Mouse (Mus musculus) neural tube, embryonic 11.5 days (tissue): ENCODE data around the gene Gm19935. TPM values are rescaled to one million over a fixed set of nuclear protein-coding genes. Genes with fewer than 3 reads are reported as not detected.

Experiments
- ATAC-seq: fragments of 200-750 bp; cut with Nextera tagmentation; 2 replicates; pipeline ENCODE4 v1.8.0; 2017; ENCODE audit warnings: moderate number of reproducible peaks, mild to moderate bottlenecking, moderate TSS enrichment, moderate library complexity; ENCODE audit not compliant: insufficient read depth, low FRiP score, low TSS enrichment
- DNase-seq: peaks from one replicate; pipeline ENCODE4 v3.0.0-alpha.2; 2015; ENCODE audit warnings: low spot score
- H3K27ac ChIP-seq: fragments of 300-500 bp; sonication (generic); 2 replicates; pipeline ENCODE4 v1.5.1; 2014; ENCODE audit warnings: low read depth, mild to moderate bottlenecking, low read length
- H3K27me3 ChIP-seq: fragments of 300-500 bp; sonication (generic); 2 replicates; pipeline ENCODE4 v1.6.1; 2014; ENCODE audit warnings: mild to moderate bottlenecking, low read length, mixed read lengths; ENCODE audit not compliant: control insufficient read depth, insufficient read depth
- H3K36me3 ChIP-seq: fragments of 300-500 bp; sonication (generic); 2 replicates; pipeline ENCODE4 v1.6.1; 2014; ENCODE audit warnings: mild to moderate bottlenecking, low read length, moderate library complexity, mixed read lengths; ENCODE audit not compliant: control insufficient read depth, insufficient read depth
- H3K4me1 ChIP-seq: fragments of 300-500 bp; sonication (generic); 2 replicates; pipeline ENCODE4 v1.6.1; 2014; ENCODE audit warnings: low read length, mixed read lengths; ENCODE audit not compliant: control insufficient read depth, insufficient read depth
- H3K4me2 ChIP-seq: fragments of 300-500 bp; sonication (generic); 2 replicates; pipeline ENCODE4 v1.6.1; 2014; ENCODE audit warnings: low read depth, mild to moderate bottlenecking, moderate library complexity
- H3K4me3 ChIP-seq: fragments of 300-500 bp; sonication (generic); 2 replicates; pipeline ENCODE4 v1.5.1; 2014; ENCODE audit warnings: low read depth, low read length
- H3K9ac ChIP-seq: fragments of 300-500 bp; sonication (generic); 2 replicates; pipeline ENCODE4 v1.6.1; 2014; ENCODE audit warnings: mild to moderate bottlenecking, low read length
- H3K9me3 ChIP-seq: fragments of 300-500 bp; sonication (generic); 2 replicates; pipeline ENCODE4 v1.6.1; 2016; ENCODE audit warnings: low read length; ENCODE audit not compliant: control insufficient read depth
- WGBS: fragments of 180-500 bp; shearing (Covaris S2); extraction: QIAGEN DNeasy Blood & Tissue Kit; methylation state at CpG from one replicate; pipeline ENCODE4 v1.1.7; 2014; 5-methylcytosine and 5-hydroxymethylcytosine counted together
- polyA plus RNA-seq: library from polyadenylated mRNA; unstranded; fragments of >200 nt; fragmentation: Nextera tagmentation; extraction: Ambion mirVana; gene quantifications from 2 replicates; pipeline ENCODE4 v1.2.1, GENCODE M21; 2014

Gene Gm19935
- polyA plus RNA-seq, 1 experiment from 2014 or later: not detected

DNA sequence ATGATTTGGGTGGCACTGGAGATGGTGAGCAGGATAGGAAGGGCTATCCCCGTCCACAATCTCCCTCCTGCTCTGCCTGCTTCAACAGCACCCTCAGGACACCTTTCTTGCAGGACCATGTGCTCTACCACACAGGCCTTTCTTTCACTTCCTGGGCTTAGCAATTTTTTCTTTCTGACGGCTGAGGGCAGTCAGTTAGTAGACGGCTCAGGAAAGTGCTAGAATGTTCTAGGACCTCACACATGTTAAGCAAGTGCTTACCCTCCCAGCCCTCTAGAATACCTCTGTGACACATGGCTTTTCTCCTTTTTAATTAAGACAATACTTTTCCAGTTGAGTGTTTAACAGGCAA is 17.1 kb upstream of the Gm19935 start:
- DNase-seq: no peak
- ATAC-seq: no peak
- H3K27ac ChIP-seq: no peak overlapping the region
- H3K9ac ChIP-seq: no peak overlapping the region
- H3K4me2 ChIP-seq: no peak overlapping the region
- H3K36me3 ChIP-seq: no peaks in the 10 kb centered on the region
- H3K27me3 ChIP-seq: no peaks in the 10 kb centered on the region
- H3K9me3 ChIP-seq: no peaks in the 10 kb centered on the region
- peaks cover 7% of the 10 kb centered on the region; the same call in 1 of the 2 replicates for H3K4me1 ChIP-seq
- no peak overlapping the region for H3K4me3 ChIP-seq
- WGBS: 82% methylated on average over 3 of the region's 3 CpGs

DNA sequence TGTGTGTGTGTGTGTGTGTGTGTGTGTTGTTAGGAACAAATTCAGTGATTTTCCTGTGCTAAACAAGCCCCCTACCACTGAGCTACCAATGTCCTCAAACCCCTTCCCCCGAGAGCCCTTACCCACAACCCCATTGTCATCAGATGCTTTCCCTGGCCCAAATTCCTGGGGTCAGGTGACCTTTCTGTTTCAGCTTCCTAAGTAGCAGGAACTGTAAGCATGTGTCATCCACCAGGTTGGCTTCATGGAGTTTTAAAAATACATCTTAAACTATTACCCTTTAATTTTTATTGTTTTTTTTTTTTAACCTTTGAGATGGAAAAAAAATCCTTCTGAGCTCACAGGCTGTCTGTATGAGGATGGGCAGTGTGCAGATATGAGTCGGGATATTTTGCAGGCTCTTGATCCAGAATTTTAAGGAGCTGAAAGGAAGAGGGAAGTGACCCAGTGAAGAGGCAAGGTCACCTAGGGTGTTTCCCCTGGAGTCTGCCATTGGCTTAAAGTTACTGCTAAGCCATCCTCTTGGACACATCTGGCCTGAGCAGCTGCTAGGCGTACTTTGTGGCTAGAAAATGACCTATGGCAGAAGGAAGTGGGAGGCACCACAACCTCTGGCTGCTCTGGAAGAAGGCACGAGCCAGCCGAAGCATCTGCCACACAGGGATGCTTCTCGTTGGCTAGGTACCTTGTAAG is 16.6 kb upstream of the Gm19935 start:
- no peaks in the 10 kb centered on the region for H3K27me3 ChIP-seq
- H3K36me3 ChIP-seq: no peaks in the 10 kb centered on the region
- H3K27ac ChIP-seq: no peak overlapping the region
- H3K4me2 ChIP-seq: no peak overlapping the region
- H3K4me3 ChIP-seq: no peak overlapping the region
- DNase-seq: no peak
- no peak for ATAC-seq
- WGBS: 72% methylated on average over 6 of the region's 6 CpGs
- no peaks in the 10 kb centered on the region for H3K9me3 ChIP-seq
- peaks cover 10% of the 10 kb centered on the region; the same call in 1 of the 2 replicates for H3K4me1 ChIP-seq
- H3K9ac ChIP-seq: no peak overlapping the region

DNA sequence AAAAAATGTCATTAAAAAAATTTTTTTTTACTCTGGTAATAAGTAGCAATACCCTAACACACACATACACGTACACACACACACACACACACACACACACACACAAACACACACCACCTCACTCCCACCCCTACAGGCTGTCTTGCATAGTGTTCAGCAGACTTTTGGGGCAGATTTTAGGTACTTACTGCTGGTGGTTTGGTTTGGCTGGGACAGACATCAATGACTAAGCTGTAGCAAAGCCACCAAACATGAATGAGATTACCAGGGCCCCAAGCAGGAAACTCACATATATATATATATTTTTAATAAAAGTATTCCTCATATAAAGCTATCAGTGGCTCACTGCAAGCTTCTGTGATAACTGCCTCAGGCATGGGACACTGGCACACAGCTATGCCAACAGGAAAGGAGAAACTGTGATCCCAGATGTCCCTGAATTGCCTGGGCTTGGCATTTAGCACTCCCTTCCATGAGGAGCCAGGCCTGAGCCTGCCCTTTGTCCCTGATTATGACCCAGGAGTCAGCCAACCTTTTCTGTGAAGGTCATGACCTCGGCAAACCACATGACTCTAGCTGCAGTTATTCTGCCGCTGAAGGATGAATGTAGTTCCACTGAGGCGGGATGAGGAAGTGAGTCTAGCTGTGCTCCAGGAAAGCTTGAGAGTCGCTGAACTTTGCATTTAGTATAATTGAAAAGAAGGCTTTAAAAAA is 15.5 kb upstream of the Gm19935 start:
- 32% methylated on average over 5 of the region's 5 CpGs for WGBS
- peaks cover 16% of the 10 kb centered on the region for H3K4me1 ChIP-seq

DNA sequence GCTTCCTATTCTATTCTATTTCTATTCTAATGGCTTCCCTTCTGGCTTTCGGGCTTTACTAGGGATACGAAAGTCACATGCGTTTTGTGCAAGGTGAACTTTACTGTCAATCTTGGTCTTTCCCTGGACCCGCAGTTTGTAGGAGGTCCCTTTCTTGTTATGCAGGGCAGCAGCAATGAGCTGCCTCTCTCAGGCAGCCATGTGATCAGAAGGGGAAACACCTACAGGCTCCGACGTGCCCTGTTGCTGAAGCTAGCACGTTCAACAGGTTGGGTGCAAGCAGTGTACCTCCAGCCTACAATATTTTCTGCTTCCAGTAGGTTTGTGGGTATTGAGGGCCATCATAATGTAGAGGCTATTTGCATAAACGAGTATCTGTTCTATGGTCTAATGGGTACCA is 13.8 kb upstream of the Gm19935 start:
- peaks cover 16% of the 10 kb centered on the region for H3K4me1 ChIP-seq
- H3K9ac ChIP-seq: no peak overlapping the region
- H3K4me2 ChIP-seq: no peak overlapping the region
- no peaks in the 10 kb centered on the region for H3K27me3 ChIP-seq
- no peak for ATAC-seq
- WGBS: 70% methylated on average over 8 of the region's 8 CpGs
- H3K4me3 ChIP-seq: no peak overlapping the region
- H3K27ac ChIP-seq: no peak overlapping the region
- no peaks in the 10 kb centered on the region for H3K9me3 ChIP-seq
- no peaks in the 10 kb centered on the region for H3K36me3 ChIP-seq
- no peak for DNase-seq

More for the DNA sequence above, 15.5 kb upstream of the Gm19935 start:
- DNase-seq (no peak), ATAC-seq (no peak)
- no peaks in the 10 kb centered on the region for H3K27me3 ChIP-seq
- H3K4me3 ChIP-seq: no peak overlapping the region
- H3K36me3 ChIP-seq: no peaks in the 10 kb centered on the region
- H3K9me3 ChIP-seq: no peaks in the 10 kb centered on the region
- H3K9ac ChIP-seq: no peak overlapping the region
- no peak overlapping the region for H3K4me2 ChIP-seq
- no peak overlapping the region for H3K27ac ChIP-seq

DNA sequence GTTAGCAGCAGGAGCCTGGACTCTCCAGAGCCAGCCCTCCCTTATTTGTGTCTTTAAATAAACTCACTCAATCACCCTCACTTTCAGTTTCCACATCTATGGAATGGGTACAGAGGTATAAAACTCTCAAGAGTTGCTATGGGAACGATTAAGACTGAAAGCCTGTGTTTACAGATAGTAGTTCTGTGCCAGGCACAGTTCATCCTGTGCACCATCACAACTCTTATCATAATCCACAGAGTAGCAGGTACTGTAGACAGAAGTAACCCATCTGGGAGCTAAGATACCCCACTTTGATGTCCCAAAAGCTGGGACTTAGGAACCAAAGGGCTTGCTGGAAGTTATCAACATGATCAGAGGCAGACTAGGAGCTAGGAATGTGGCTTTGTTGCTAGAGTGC is 12.6 kb upstream of the Gm19935 start:
- H3K27ac ChIP-seq: no peak overlapping the region
- no peaks in the 10 kb centered on the region for H3K36me3 ChIP-seq
- DNase-seq: no peak
- no peak overlapping the region for H3K4me2 ChIP-seq
- ATAC-seq: no peak
- no peak overlapping the region for H3K9ac ChIP-seq
- H3K9me3 ChIP-seq: no peaks in the 10 kb centered on the region
- H3K27me3 ChIP-seq: no peaks in the 10 kb centered on the region
- WGBS: 86% methylated on average over 1 of the region's 1 CpGs
- H3K4me3 ChIP-seq: no peak overlapping the region
- H3K4me1 ChIP-seq: peaks cover 16% of the 10 kb centered on the region

DNA sequence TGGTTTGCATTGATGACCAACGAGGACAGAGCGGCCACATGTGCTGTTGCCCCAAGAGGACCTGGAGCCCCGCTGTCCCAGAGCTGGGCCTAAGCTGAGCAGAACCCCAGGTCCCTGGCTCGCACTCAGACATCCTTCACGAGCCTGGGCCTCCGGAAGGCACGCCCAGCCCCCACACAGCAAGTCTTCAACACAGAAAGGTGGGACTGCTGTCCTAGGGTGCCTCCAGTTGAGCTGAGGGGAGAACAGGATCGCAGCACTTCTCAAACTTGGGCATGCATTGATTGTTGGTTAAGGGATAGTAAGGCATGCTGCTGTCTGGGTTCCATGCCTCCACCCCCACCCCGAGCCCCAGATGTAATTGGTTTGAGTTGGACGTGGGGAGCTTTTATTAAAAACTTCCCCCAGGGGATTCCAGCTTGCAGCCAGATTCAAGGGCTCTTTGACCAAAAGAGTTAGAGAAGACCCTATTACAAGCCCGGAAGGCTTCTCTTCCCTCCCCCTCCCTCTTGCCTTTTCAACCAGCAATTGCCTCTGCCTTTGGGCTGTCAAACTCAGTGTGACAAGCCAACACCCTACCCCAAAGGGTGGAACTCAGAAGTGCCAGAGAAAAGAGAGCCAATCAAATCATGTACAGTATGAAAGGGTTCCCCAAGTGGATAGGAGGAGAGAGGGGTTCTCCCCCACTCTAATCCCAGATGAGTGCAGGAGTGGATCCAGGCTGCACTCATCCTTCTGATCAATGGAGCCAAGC is 12.0 kb upstream of the Gm19935 start:
- Histone ChIP-seq H3K9ac (peak overlapping the region; percentile 73), H3K27me3 (no peaks in the 10 kb centered on the region), H3K4me1 (peaks cover 16% of the 10 kb centered on the region), H3K36me3 (no peaks in the 10 kb centered on the region), H3K4me3 (peak overlapping the region; percentile 50), H3K9me3 (no peaks in the 10 kb centered on the region), H3K27ac (0 out of 2 replicates have a peak overlapping the region, but pooled peaks have one; percentile 39), H3K4me2 (peak overlapping the region; percentile 83)
- DNase-seq (no peak), ATAC-seq (peak; percentile 65)
- 4% methylated on average over 11 of the region's 11 CpGs for WGBS

DNA sequence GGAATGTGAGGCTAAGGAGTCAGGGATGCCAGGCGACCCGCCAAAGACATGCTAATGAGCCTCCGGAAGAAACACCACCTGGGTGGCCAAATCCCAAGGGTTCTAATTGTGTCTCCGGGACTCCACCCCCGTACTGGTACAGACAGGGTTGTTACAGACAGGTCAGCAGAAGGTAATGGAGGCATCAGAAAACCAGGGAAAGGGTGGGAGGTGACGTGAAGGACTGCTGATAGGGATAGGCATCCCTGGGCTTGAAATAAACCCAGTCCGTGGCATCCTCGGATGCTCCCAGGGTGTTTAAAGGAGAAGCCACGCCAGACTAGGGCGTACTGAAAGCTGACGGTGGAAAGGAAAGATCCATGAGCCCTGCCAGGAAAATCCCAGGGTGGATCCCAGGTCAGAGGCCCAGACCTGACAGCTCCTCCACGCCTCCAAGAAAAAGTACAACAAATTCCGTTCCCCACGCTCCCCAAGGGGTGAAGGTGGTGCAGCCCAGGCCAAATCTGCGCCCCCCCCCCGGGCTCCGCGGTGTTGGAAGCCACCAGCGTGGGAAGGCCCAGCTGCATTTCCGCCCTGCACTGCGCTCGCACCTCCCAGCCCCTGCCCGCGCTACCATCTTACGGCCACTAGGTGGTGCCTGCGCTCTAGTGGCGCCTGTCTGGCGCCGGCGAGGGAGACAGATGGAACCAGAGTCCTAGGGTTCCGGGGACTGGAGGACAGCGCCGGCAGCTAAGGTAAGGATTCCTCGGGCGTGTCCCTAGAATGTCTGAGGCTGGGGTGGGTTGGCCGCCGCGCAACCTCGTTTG is 11.2 kb upstream of the Gm19935 start, which contains the start of gene Chd9:
Chd9 (plus strand) TSS at position 172 of the 806 bp plus-strand sequence.
- Histone ChIP-seq H3K4me2 (peak within 1 kb of the TSS; percentile 83), H3K4me1 (peaks cover 16% of the 10 kb centered on the region), H3K27me3 (no peaks in the 10 kb centered on the region), H3K4me3 (peak within 1 kb of the TSS; percentile 50), H3K9ac (peak within 1 kb of the TSS; percentile 73), H3K9me3 (no peaks in the 10 kb centered on the region), H3K27ac (peak within 1 kb of the TSS; percentile 60; the same call in 1 of the 2 replicates), H3K36me3 (no peaks in the 10 kb centered on the region)
- DNase-seq: peak; percentile 95
- ATAC-seq: peak; percentile 85
- WGBS: 2% methylated on average over 39 of the region's 39 CpGs

DNA sequence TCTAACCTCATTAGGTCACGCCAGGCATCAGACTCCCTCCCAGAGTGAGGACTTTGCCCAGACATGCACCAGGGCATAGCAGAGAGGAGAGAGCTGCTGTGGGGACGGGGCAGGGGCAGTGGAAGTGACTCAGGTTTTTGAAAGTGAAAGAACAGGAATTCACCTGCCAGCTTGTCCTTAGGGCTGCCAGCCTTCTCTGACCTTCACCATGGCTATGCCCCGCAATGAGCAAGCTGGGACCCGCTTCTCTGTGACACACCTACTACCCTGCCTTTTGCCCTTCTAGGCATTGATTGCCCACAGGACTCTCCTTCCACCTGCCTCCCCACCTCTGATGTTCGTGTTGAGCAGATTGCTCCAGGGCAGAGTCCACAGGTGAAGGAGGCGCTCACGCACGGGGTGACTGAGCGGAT is 8.3 kb upstream of the Gm19935 start:
- Histone ChIP-seq H3K9me3 (no peaks in the 10 kb centered on the region), H3K4me3 (no peak overlapping the region), H3K36me3 (no peaks in the 10 kb centered on the region), H3K4me1 (peaks cover 12% of the 10 kb centered on the region), H3K27ac (no peak overlapping the region), H3K27me3 (no peaks in the 10 kb centered on the region), H3K4me2 (no peak overlapping the region), H3K9ac (no peak overlapping the region)
- ATAC-seq (no peak), DNase-seq (no peak)
- 81% methylated on average over 9 of the region's 9 CpGs for whole genome bisulfite sequencing
